Mouse (Mus musculus): ENCODE measurements around the gene Atrnl1.

DNA sequence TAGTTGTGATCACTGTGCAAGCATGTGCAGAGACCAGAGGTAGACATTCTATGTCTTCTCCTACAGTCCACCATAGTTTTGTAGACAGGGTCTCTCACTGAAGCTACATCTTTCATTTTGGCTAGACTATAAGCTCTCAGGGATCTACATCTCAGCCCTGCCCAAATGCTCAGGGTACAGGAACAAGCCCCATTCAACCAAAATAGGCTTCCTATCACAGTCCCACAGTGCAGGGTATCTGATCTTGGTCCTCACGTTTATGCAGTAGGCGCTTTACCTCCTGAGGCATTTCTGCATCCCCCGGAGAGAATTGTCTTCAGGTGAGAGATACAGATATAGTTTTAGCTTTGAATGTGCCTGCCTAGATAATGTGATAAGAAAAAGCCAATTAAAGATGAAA, 346.5 kb downstream of the Atrnl1 start:
- TF ChIP-seq POLR2A (IDR thresholded peaks at IDR 0.05; ENCODE audit: low read depth, low read length): no peak
- no peak for TF ChIP-seq CTCF (IDR thresholded peaks at IDR 0.05; ENCODE audit: extremely low read depth, insufficient read depth, insufficient read length, insufficient replicate concordance)
